Mouse (Mus musculus): ENCODE data around the gene Vinac1. TPM values are rescaled to one million over a fixed set of nuclear protein-coding genes. Genes with fewer than 3 reads are reported as not detected.
A peak's percentile ranks its signal among the peaks of the same experiment; 100 is the strongest.

The Vinac1 gene
- total and polyA plus RNA-seq, 3 experiments: 0.03 TPM; not detected in 2

DNA sequence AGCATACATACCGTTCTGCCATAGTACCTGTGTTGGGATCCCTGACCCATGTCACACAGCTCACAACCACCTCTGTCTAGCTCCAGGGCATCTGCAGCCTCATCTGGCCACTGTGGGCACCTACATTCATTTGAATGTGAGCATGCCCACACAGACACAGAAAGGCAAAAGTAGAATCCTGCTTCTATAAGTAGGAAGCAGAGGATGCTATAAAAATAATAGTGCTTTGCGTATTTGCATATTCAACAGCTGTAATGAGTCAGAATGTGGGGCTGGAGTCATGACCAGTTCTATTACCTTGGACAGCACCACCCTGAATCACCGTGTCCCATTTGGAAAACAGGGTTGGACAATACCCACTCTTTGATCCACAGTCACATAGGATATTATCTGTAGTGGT is 22.3 kb upstream of the Vinac1 start:
- no peak overlapping the region for H3K4me3 ChIP-seq (ENCODE audit: control insufficient read depth in 1 of 2, insufficient read depth in 1 of 2, low read depth in 2 of 2, low read length in 2 of 2)
- H3K9ac ChIP-seq (ENCODE audit: control insufficient read depth, low read depth, low read length, poor library complexity, severe bottlenecking): no peak overlapping the region
- H3K27me3 ChIP-seq (ENCODE audit: control insufficient read depth in 1 of 2, insufficient read depth in 2 of 2, low read length in 2 of 2): no peaks in the 10 kb centered on the region
- peaks cover 0 to 5% of the 10 kb centered on the region in 2 experiments; a peak in 1 of 4 replicates for H3K36me3 ChIP-seq (ENCODE audit: control insufficient read depth in 1 of 2, insufficient read depth in 2 of 2, low read length in 2 of 2)
- no peak for TF ChIP-seq JUND (IDR thresholded peaks at IDR 0.05; ENCODE audit: low read depth, low read length)
- no peak for TF ChIP-seq TAL1 (IDR thresholded peaks at IDR 0.05; ENCODE audit: low read length)
- no peak for TF ChIP-seq MYB (IDR thresholded peaks at IDR 0.05; ENCODE audit: low read depth, low read length)
- TF ChIP-seq HCFC1 (IDR thresholded peaks at IDR 0.05; ENCODE audit: low read depth, low read length): no peak
- TF ChIP-seq EP300 (IDR thresholded peaks at IDR 0.05; ENCODE audit: low read depth in 1 of 2, low read length in 2 of 2): no peak
- no peak for TF ChIP-seq RCOR1 (IDR thresholded peaks at IDR 0.05; ENCODE audit: low read depth, low read length)
- no peak for TF ChIP-seq CHD1 (IDR thresholded peaks at IDR 0.05; ENCODE audit: low read depth, low read length)
- TF ChIP-seq SMC3 (IDR thresholded peaks at IDR 0.05; ENCODE audit: low read depth, low read length): no peak
- H3K9me3 ChIP-seq (replicated peaks; ENCODE audit: insufficient read depth, low read length): no peaks in the 10 kb centered on the region
- peaks cover 7% of the 10 kb centered on the region; the same call in 1 of the 2 replicates for H3K79me2 ChIP-seq (ENCODE audit: control insufficient read depth, insufficient read depth, low read length, poor library complexity)
- H3K4me1 ChIP-seq (ENCODE audit: control insufficient read depth in 1 of 2, insufficient read depth in 2 of 2, low read length in 2 of 2): peaks cover 0 to 5% of the 10 kb centered on the region in 2 experiments; a peak in 1 of 4 replicates
- DNase-seq (ENCODE audit: low read depth, low spot score): no peak
- no peak overlapping the region for H3K27ac ChIP-seq (ENCODE audit: control insufficient read depth, low read depth, low read length)

DNA sequence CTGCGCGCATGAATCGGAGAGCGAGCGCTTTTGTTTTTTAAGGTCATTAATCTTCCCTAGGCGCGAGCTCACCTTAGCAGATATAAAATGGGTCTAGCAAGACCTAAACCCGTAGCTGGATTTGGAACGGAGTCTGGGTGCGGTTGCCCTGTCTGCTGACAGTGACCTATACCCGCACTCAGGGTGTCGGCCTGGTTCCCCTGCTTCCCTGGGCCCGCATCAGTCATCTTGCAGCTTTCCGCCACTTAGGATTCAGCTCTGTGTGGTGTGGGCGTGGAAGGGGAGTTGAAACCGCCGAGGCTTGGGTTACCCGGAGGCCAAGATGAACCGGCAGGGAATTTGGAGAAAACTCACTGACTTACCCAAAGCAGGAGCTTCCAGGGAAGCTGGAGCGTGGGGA is 18.4 kb upstream of the Vinac1 start:
- H3K27ac ChIP-seq (ENCODE audit: control insufficient read depth, low read depth, low read length): no peak overlapping the region
- H3K4me3 ChIP-seq (ENCODE audit: control insufficient read depth in 1 of 2, insufficient read depth in 1 of 2, low read depth in 2 of 2, low read length in 2 of 2): peak overlapping the region; percentile 75 to 94

DNA sequence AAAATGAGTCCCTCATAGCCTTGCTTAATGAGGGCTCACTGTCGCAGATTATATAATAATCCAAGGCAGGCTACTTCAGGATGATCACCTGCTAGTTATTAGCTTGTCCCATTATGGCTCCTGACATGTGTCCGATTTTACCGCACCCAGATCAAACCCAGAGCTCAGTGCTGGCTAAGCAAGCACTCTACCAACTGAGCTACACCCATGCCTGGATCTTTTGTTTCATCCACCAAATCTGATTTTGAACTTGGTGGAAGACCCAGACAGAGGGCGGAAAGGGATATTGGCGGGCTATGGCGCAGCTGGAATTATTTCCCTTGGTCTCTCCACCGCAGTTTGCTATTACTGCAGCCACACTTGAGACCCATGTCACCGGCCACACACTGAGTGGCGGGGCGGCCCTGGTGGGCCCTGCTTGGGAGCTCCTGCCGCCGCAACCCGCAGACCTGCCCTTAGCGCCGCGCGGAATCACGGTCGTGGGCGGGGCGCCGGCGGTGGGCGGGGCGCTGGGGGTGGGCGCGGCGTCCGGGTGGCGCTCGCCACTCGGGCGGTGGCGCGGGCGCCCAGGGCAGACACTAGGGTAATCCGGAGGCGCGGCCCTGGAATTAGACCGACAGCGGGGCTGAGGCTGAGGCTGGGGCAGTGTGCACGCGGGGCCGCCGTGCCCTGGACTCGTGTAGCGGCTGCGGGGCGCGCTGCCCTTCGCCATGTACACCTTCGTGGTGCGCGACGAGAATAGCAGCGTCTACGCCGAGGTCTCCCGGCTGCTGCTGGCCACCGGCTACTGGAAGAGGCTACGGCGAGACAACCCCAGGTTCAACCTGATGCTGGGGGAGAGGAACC is 17.7 kb upstream of the Vinac1 start, which contains the start of gene Ttl:
Gene Ttl (plus strand): TSS at position 506 of the 846 bp plus-strand sequence.
- Histone ChIP-seq H3K79me2 (ENCODE audit: control insufficient read depth, insufficient read depth, low read length, poor library complexity) (peaks cover 7% of the 10 kb centered on the region; the same call in 1 of the 2 replicates), H3K9me3 (replicated peaks; ENCODE audit: insufficient read depth, low read length) (no peaks in the 10 kb centered on the region), H3K4me1 (ENCODE audit: control insufficient read depth in 1 of 2, insufficient read depth in 2 of 2, low read length in 2 of 2) (peaks cover 0 to 5% of the 10 kb centered on the region in 2 experiments; a peak in 1 of 4 replicates), H3K9ac (ENCODE audit: control insufficient read depth, low read depth, low read length, poor library complexity, severe bottlenecking) (peak within 1 kb of the TSS; percentile 87), H3K4me3 (ENCODE audit: control insufficient read depth in 1 of 2, insufficient read depth in 1 of 2, low read depth in 2 of 2, low read length in 2 of 2) (peak within 1 kb of the TSS; percentile 80 to 94), H3K36me3 (ENCODE audit: control insufficient read depth in 1 of 2, insufficient read depth in 2 of 2, low read length in 2 of 2) (peaks cover 0 to 5% of the 10 kb centered on the region in 2 experiments; a peak in 1 of 4 replicates), H3K27ac (ENCODE audit: control insufficient read depth, low read depth, low read length) (no peak within 1 kb of the TSS), H3K27me3 (ENCODE audit: control insufficient read depth in 1 of 2, insufficient read depth in 2 of 2, low read length in 2 of 2) (peaks cover 0 to 2% of the 10 kb centered on the region in 2 experiments; a peak in 1 of 4 replicates)
- DNase-seq (ENCODE audit: low read depth, low spot score): peak; percentile 78
- no peak for TF ChIP-seq ETS1 (IDR thresholded peaks at IDR 0.05; ENCODE audit: low read depth, low read length)
- TF ChIP-seq MYB (IDR thresholded peaks at IDR 0.05; ENCODE audit: low read depth, low read length): no peak
- TF ChIP-seq GATA1 (IDR thresholded peaks at IDR 0.05; ENCODE audit: low read depth, low read length): no peak
- no peak for TF ChIP-seq MYC (IDR thresholded peaks at IDR 0.05; ENCODE audit: low read depth, low read length)
- TF ChIP-seq MXI1 (IDR thresholded peaks at IDR 0.05; ENCODE audit: low read depth, low read length): 0 out of 2 replicates have a peak, but pooled peaks have one; percentile 6
- TF ChIP-seq KAT2A (conservative IDR thresholded peaks at IDR 0.05; ENCODE audit: low read depth, low read length): no peak
- peak; percentile 64 for TF ChIP-seq NELFE (IDR thresholded peaks at IDR 0.05; ENCODE audit: low read depth, low read length)
- TF ChIP-seq USF2 (IDR thresholded peaks at IDR 0.05; ENCODE audit: borderline replicate concordance in 1 of 2, insufficient read depth in 1 of 2, low read depth in 1 of 2, low read length in 2 of 2): no peak
- TF ChIP-seq RCOR1 (IDR thresholded peaks at IDR 0.05; ENCODE audit: low read depth, low read length): no peak
- no peak for TF ChIP-seq MAFK (IDR thresholded peaks at IDR 0.05; ENCODE audit: borderline replicate concordance, low read depth, low read length)
- TF ChIP-seq TCF12 (IDR thresholded peaks at IDR 0.05; ENCODE audit: low read depth, low read length): peak; percentile 4; the same call in 1 of the 2 replicates
- TF ChIP-seq E2F4 (IDR thresholded peaks at IDR 0.05; ENCODE audit: borderline replicate concordance, low read depth, low read length): no peak
- TF ChIP-seq CHD1 (IDR thresholded peaks at IDR 0.05; ENCODE audit: low read depth, low read length): no peak
- no peak for TF ChIP-seq EP300 (IDR thresholded peaks at IDR 0.05; ENCODE audit: low read depth in 1 of 2, low read length in 2 of 2)
- no peak for TF ChIP-seq GABPA (IDR thresholded peaks at IDR 0.05; ENCODE audit: low read depth, low read length)
- TF ChIP-seq ZNF384 (IDR thresholded peaks at IDR 0.05; ENCODE audit: low read depth, low read length): no peak
- no peak for TF ChIP-seq CHD2 (IDR thresholded peaks at IDR 0.05; ENCODE audit: low read length)

More for the DNA sequence above, 18.4 kb upstream of the Vinac1 start:
- TF ChIP-seq TBP (IDR thresholded peaks at IDR 0.05; ENCODE audit: low read depth, low read length) (0 out of 2 replicates have a peak, but pooled peaks have one; percentile 2), USF1 (IDR thresholded peaks at IDR 0.05; ENCODE audit: low read depth, low read length) (no peak)
- peak; percentile 59 for DNase-seq (ENCODE audit: low read depth, low spot score)
- Histone ChIP-seq H3K27me3 (ENCODE audit: control insufficient read depth in 1 of 2, insufficient read depth in 2 of 2, low read length in 2 of 2) (peaks cover 0 to 2% of the 10 kb centered on the region in 2 experiments; a peak in 1 of 4 replicates), H3K4me1 (ENCODE audit: control insufficient read depth in 1 of 2, insufficient read depth in 2 of 2, low read length in 2 of 2) (peaks cover 0 to 5% of the 10 kb centered on the region in 2 experiments; a peak in 1 of 4 replicates), H3K9me3 (replicated peaks; ENCODE audit: insufficient read depth, low read length) (no peaks in the 10 kb centered on the region), H3K9ac (ENCODE audit: control insufficient read depth, low read depth, low read length, poor library complexity, severe bottlenecking) (peak overlapping the region; percentile 87), H3K79me2 (ENCODE audit: control insufficient read depth, insufficient read depth, low read length, poor library complexity) (peaks cover 7% of the 10 kb centered on the region; the same call in 1 of the 2 replicates), H3K36me3 (ENCODE audit: control insufficient read depth in 1 of 2, insufficient read depth in 2 of 2, low read length in 2 of 2) (peaks cover 0 to 5% of the 10 kb centered on the region in 2 experiments; a peak in 1 of 4 replicates)

Measured in MEL (cell line).